Mouse (Mus musculus) myocyte (in vitro differentiated cells): ENCODE results near the gene Mipep. TPM values are rescaled to one million over a fixed set of nuclear protein-coding genes. Genes with fewer than 3 reads are reported as not detected.

Experiments used
- H3K27me3 ChIP-seq: one replicate; pipeline ENCODE4 v1.6.1; 2011; ENCODE audit not compliant: control insufficient read depth, insufficient read depth, insufficient read length
- H3K36me3 ChIP-seq: one replicate; pipeline ENCODE4 v1.6.1; 2011; ENCODE audit not compliant: control insufficient read depth, insufficient read depth
- H3K4me2 ChIP-seq: one replicate; pipeline ENCODE4 v1.6.1; 2011; ENCODE audit warnings: low read depth, control low read depth
- H3K4me3 ChIP-seq: one replicate; pipeline ENCODE4 v1.5.1; 2011; ENCODE audit warnings: mild to moderate bottlenecking, control low read depth, moderate library complexity
- H3K79me2 ChIP-seq: one replicate; pipeline ENCODE4 v1.6.1; 2011; ENCODE audit not compliant: control insufficient read depth, insufficient read depth
- H3ac ChIP-seq: one replicate; pipeline ENCODE4 v1.6.1; 2011; ENCODE audit not compliant: control insufficient read depth, insufficient read length
- CEBPB ChIP-seq: IDR thresholded peaks from 2 replicates; pipeline ENCODE4 v1.6.1; 2011; ENCODE audit warnings: mild to moderate bottlenecking, moderate library complexity; ENCODE audit not compliant: poor library complexity, insufficient read depth, severe bottlenecking
- E2F4 ChIP-seq: IDR thresholded peaks from one replicate; pipeline ENCODE4 v1.6.1; 2011; ENCODE audit warnings: mild to moderate bottlenecking, control low read depth, moderate library complexity; ENCODE audit not compliant: insufficient read depth
- MAX ChIP-seq: IDR thresholded peaks from one replicate; pipeline ENCODE4 v1.6.1; 2011; ENCODE audit warnings: low read depth, mild to moderate bottlenecking, control low read depth
- MYOD1 ChIP-seq, 3 experiments: IDR thresholded peaks; one replicate each; pipeline ENCODE4 v1.6.1; 2011; ENCODE audit warnings: control low read depth in 2 of 3, low read depth in 2 of 3, mild to moderate bottlenecking in 2 of 3, moderate library complexity in 1 of 3; ENCODE audit not compliant: insufficient read length in 2 of 3, control insufficient read depth in 1 of 3
- MYOG ChIP-seq, 3 experiments: IDR thresholded peaks; one replicate each; pipeline ENCODE4 v1.6.1; 2011; ENCODE audit warnings: control low read depth in 2 of 3, low read depth in 2 of 3, mild to moderate bottlenecking in 2 of 3; ENCODE audit not compliant: insufficient read length in 2 of 3, control insufficient read depth in 1 of 3, insufficient read depth in 1 of 3
- POLR2A ChIP-seq: IDR thresholded peaks from one replicate; pipeline ENCODE4 v1.6.1; 2011; ENCODE audit warnings: low read depth, mild to moderate bottlenecking, control low read depth, moderate library complexity; ENCODE audit not compliant: insufficient read length
- POLR2AphosphoS2 ChIP-seq: IDR thresholded peaks from one replicate; pipeline ENCODE4 v1.6.1; 2011; ENCODE audit warnings: low read depth, control low read depth; ENCODE audit not compliant: insufficient read length
- REST ChIP-seq: IDR thresholded peaks from one replicate; pipeline ENCODE4 v1.6.1; 2011; ENCODE audit warnings: mild to moderate bottlenecking, control low read depth, moderate library complexity; ENCODE audit not compliant: insufficient read depth, insufficient read length
- SRF ChIP-seq: IDR thresholded peaks from one replicate; pipeline ENCODE4 v1.6.1; 2011; ENCODE audit warnings: low read depth; ENCODE audit not compliant: control insufficient read depth, insufficient read length
- TCF12 ChIP-seq: IDR thresholded peaks from one replicate; pipeline ENCODE4 v1.6.1; 2011; ENCODE audit warnings: mild to moderate bottlenecking, control low read depth; ENCODE audit not compliant: poor library complexity, insufficient read depth, severe bottlenecking
- TCF3 ChIP-seq: IDR thresholded peaks from one replicate; pipeline ENCODE4 v1.6.1; 2011; ENCODE audit warnings: low read depth, control low read depth; ENCODE audit not compliant: insufficient read length
- USF1 ChIP-seq: IDR thresholded peaks from one replicate; pipeline ENCODE4 v1.6.1; 2011; ENCODE audit warnings: low read depth, mild to moderate bottlenecking, control low read depth, moderate library complexity
- polyA plus RNA-seq: library from polyadenylated mRNA; unstranded; fragments of >200 nt; fragmentation: generic; extraction: Trizol; gene quantifications from one replicate; pipeline ENCODE4 v1.2.1, GENCODE M21; 2012; ENCODE audit warnings: missing spikeins

The Mipep gene
- polyA plus RNA-seq, 1 experiment: 14.1 TPM

DNA sequence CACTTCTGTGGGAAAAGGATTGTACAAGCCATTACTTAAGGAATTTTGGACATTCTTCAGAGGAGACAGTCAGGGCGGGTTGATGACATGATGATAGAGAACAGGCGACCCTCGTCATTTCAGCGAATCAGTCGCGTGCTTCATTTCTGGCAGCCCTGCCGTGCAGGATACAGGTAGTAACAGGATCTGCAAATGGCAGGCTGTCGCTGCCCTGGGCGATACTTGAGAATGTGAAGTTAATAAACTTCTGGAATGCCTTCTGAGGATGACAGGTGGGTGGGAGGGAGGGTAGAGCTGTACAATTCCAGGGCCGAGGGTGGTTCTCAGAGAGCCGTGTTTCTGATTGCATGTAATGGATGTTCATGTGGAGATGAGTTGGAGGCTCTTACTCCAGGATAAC is 82.0 kb downstream of the Mipep start:
- Histone ChIP-seq H3K79me2 (no peaks in the 10 kb centered on the region), H3K36me3 (no peaks in the 10 kb centered on the region), H3K27me3 (no peaks in the 10 kb centered on the region), H3K4me3 (no peak overlapping the region), H3ac (no peak overlapping the region), H3K4me2 (no peak overlapping the region)
- no peak for TF ChIP-seq MYOG (IDR thresholded peaks at IDR 0.05; ENCODE audit: control insufficient read depth in 1 of 3, insufficient read depth in 1 of 3, insufficient read length in 2 of 3, low read depth in 2 of 3)
- no peak for TF ChIP-seq POLR2AphosphoS2
- no peak for TF ChIP-seq CEBPB
- TF ChIP-seq TCF3: no peak
- no peak for TF ChIP-seq MAX
- no peak for TF ChIP-seq USF1

DNA sequence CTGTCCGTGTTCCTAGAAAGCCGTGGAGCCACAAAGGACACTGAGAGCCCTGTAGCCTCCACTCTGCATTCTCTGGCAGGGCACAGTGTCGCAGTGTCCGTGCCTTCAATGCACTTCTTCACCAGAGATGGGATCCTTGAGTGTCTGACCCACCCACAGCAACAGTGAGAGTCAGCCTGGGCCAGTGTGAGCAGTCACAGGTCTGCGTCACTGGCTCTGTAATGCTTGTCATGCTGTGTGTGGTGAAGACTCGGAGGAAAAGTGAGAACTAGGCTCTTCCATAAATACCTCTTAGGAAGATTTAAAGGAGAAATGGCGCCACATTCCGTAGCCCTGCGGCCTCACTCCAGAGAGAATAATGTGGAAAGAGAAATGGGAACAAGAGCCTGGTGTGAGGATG is 84.0 kb downstream of the Mipep start:
- H3K4me2 ChIP-seq: no peak overlapping the region
- TF ChIP-seq MAX (no peak), TCF3 (no peak), SRF (no peak), TCF12 (no peak), CEBPB (no peak), POLR2A (no peak)
- H3K4me3 ChIP-seq: no peak overlapping the region
- no peaks in the 10 kb centered on the region for H3K27me3 ChIP-seq
- no peak overlapping the region for H3ac ChIP-seq
- H3K79me2 ChIP-seq: no peaks in the 10 kb centered on the region
- no peaks in the 10 kb centered on the region for H3K36me3 ChIP-seq

DNA sequence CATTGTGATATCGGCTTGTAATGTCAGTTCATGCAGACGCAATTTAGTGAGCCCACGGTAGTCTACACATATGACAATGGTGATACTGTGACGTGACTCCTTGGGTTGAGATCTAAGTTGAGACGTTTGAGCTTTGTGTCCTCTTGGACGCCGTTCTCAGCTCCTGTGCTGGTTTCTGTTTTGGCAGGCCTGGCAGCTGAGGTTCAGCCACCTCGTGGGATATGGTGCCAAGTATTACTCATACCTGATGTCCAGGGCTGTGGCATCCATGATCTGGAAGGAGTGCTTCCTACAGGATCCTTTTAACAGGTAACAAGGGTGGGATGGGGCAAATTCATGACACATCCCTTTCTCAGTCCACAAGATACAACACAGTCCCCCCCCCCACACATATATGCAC is 87.5 kb downstream of the Mipep start:
- Histone ChIP-seq H3K4me2 (no peak overlapping the region), H3K79me2 (no peaks in the 10 kb centered on the region)
- TF ChIP-seq REST (no peak), USF1 (no peak), MYOG (IDR thresholded peaks at IDR 0.05; ENCODE audit: control insufficient read depth in 1 of 3, insufficient read depth in 1 of 3, insufficient read length in 2 of 3, low read depth in 2 of 3) (no peak), POLR2AphosphoS2 (no peak), TCF12 (no peak), E2F4 (no peak), MAX (no peak), CEBPB (no peak), SRF (no peak), POLR2A (no peak), TCF3 (no peak)

DNA sequence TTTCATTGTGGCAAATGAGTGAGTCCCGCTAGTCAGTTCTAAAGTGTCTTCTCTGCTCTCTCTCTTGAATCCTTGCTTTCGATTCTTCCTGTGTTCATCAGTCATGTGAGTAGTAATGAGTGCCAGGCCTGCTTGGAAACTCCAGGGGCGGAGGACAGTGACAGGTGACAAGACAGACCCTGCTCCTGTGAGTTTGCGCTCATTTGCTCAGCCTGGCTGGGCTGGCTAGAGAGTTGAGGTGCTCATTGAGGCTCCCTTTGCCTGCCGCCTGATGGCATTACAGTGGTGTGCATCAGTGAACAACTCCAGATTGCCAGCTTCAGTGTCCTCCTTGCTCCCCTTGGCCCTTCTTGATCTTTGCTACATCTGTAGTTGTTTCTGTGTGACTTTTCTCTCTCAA is 97.7 kb downstream of the Mipep start:
- no peaks in the 10 kb centered on the region for H3K79me2 ChIP-seq
- H3K27me3 ChIP-seq: no peaks in the 10 kb centered on the region
- H3ac ChIP-seq: no peak overlapping the region
- H3K36me3 ChIP-seq: no peaks in the 10 kb centered on the region
- TF ChIP-seq E2F4 (no peak), MYOD1 (IDR thresholded peaks at IDR 0.05; ENCODE audit: control insufficient read depth in 1 of 3, insufficient read length in 2 of 3, low read depth in 2 of 3) (no peak), USF1 (no peak), REST (no peak), POLR2AphosphoS2 (no peak), MYOG (IDR thresholded peaks at IDR 0.05; ENCODE audit: control insufficient read depth in 1 of 3, insufficient read depth in 1 of 3, insufficient read length in 2 of 3, low read depth in 2 of 3) (no peak), TCF12 (no peak), MAX (no peak), POLR2A (no peak), TCF3 (no peak), CEBPB (no peak), SRF (no peak)
- no peak overlapping the region for H3K4me3 ChIP-seq
- H3K4me2 ChIP-seq: no peak overlapping the region

More for the DNA sequence above, 87.5 kb downstream of the Mipep start:
- no peaks in the 10 kb centered on the region for H3K27me3 ChIP-seq
- no peak overlapping the region for H3K4me3 ChIP-seq
- no peaks in the 10 kb centered on the region for H3K36me3 ChIP-seq
- H3ac ChIP-seq: no peak overlapping the region

DNA sequence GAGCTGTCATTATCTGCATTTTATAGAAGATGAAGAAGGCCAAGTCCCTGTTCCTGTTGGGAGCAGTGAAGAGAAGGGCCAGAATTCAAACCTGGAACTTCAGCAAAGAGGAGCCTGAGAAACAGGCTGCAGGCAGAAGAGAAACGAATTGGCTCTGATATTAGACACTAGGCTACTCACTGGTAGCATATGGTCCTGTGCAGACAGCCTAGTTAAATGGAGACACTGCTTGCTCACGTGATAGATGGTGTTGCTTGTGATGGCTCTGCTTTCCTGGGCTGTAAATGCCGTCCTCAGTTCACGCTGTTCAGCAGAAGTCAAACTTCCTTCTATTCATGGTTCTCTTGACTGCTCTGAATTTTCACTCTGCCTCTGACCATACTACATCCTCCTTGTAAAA is 98.3 kb downstream of the Mipep start:
- no peak overlapping the region for H3ac ChIP-seq

More for the DNA sequence above, 98.3 kb downstream of the Mipep start:
- Histone ChIP-seq H3K36me3 (no peaks in the 10 kb centered on the region), H3K4me2 (no peak overlapping the region), H3K27me3 (no peaks in the 10 kb centered on the region), H3K4me3 (no peak overlapping the region), H3K79me2 (no peaks in the 10 kb centered on the region)
- TF ChIP-seq MAX (no peak), E2F4 (no peak), CEBPB (no peak), POLR2AphosphoS2 (no peak), TCF12 (no peak), MYOD1 (IDR thresholded peaks at IDR 0.05; ENCODE audit: control insufficient read depth in 1 of 3, insufficient read length in 2 of 3, low read depth in 2 of 3) (no peak), USF1 (no peak), TCF3 (no peak), MYOG (IDR thresholded peaks at IDR 0.05; ENCODE audit: control insufficient read depth in 1 of 3, insufficient read depth in 1 of 3, insufficient read length in 2 of 3, low read depth in 2 of 3) (no peak), POLR2A (no peak), SRF (no peak), REST (no peak)
